Mouse (Mus musculus): Measurements from ENCODE around the gene Mrps7.
A peak's percentile ranks its signal among the peaks of the same experiment; 100 is the strongest.

Mrps7 gene

GRCm38 (mm10) chr11:115608421-115609399 is 5.0 kb downstream of the Mrps7 start:
- DNase-seq (ENCODE audit: low spot score) = no peak

GRCm38 (mm10) chr11:115609576-115609975 is 5.9 kb downstream of the Mrps7 start:
- no peak for DNase-seq (ENCODE audit: low spot score)

- DNase-seq (ENCODE audit: low spot score) = peak; percentile 63
Measured at GRCm38 (mm10) chr11:115611173-115611572, 7.4 kb downstream of the Mrps7 start.

- peak; percentile 83 for DNase-seq (ENCODE audit: low spot score)
Measured at GRCm38 (mm10) chr11:115612059-115612409, 8.3 kb downstream of the Mrps7 start.

- peak; percentile 91 for DNase-seq (ENCODE audit: low spot score)
Measured at GRCm38 (mm10) chr11:115612410-115613137, 8.8 kb downstream of the Mrps7 start, which contains the start of gene Mif4gd. Gene Mif4gd, minus strand, starts transcription at chr11:115612969.

GRCm38 (mm10) chr11:115613138-115613945 is 9.6 kb downstream of the Mrps7 start:
- no peak for DNase-seq (ENCODE audit: low spot score)

- no peak for DNase-seq (ENCODE audit: low spot score)
Measured at GRCm38 (mm10) chr11:115614346-115615107, 10.8 kb downstream of the Mrps7 start.

GRCm38 (mm10) chr11:115615108-115615825 is 11.5 kb downstream of the Mrps7 start:
- DNase-seq (ENCODE audit: low spot score) = no peak

- DNase-seq (ENCODE audit: low spot score) = no peak
Measured at GRCm38 (mm10) chr11:115615875-115616274, 12.2 kb downstream of the Mrps7 start.

- no peak for DNase-seq (ENCODE audit: low spot score)
Measured at GRCm38 (mm10) chr11:115616371-115616770, 12.6 kb downstream of the Mrps7 start.

GRCm38 (mm10) chr11:115616893-115617292 is 13.2 kb downstream of the Mrps7 start:
- DNase-seq (ENCODE audit: low spot score) = no peak

- DNase-seq (ENCODE audit: low spot score) = no peak
Measured at GRCm38 (mm10) chr11:115618001-115618400, 14.3 kb downstream of the Mrps7 start.

- DNase-seq (ENCODE audit: low spot score) = no peak
Measured at GRCm38 (mm10) chr11:115618732-115619516, 15.2 kb downstream of the Mrps7 start.

- DNase-seq (ENCODE audit: low spot score) = no peak
Measured at GRCm38 (mm10) chr11:115619949-115620348, 16.2 kb downstream of the Mrps7 start.

GRCm38 (mm10) chr11:115623487-115624070 is 19.9 kb downstream of the Mrps7 start:
- no peak for DNase-seq (ENCODE audit: low spot score)

GRCm38 (mm10) chr11:115625877-115626276 is 22.2 kb downstream of the Mrps7 start:
- no peak for DNase-seq (ENCODE audit: low spot score)

GRCm38 (mm10) chr11:115626824-115627616 is 23.3 kb downstream of the Mrps7 start:
- no peak for DNase-seq (ENCODE audit: low spot score)

GRCm38 (mm10) chr11:115627705-115628464 is 24.2 kb downstream of the Mrps7 start, which contains the start of gene Slc25a19:
Gene Slc25a19, minus strand, starts transcription at chr11:115628295.
- DNase-seq (ENCODE audit: low spot score) = peak; percentile 100

Measured in testis, postnatal 14 days (tissue).